Mouse (Mus musculus): ENCODE results near the gene 1520401A03Rik. TPM values are rescaled to one million over a fixed set of nuclear protein-coding genes. Genes with fewer than 3 reads are reported as not detected.

The 1520401A03Rik gene
- polyA plus RNA-seq, 1 experiment, result 7.1 TPM

- Histone ChIP-seq H3K4me3 (ENCODE audit: control insufficient read depth, low read depth, low read length) (peak overlapping the region; percentile 66), H3K27me3 (ENCODE audit: control insufficient read depth, insufficient read depth, low read length) (no peaks in the 10 kb centered on the region), H3K36me3 (ENCODE audit: control insufficient read depth, insufficient read depth, low read length) (no peaks in the 10 kb centered on the region), H3K27ac (ENCODE audit: control insufficient read depth, insufficient read depth, low read depth, low read length) (no peak overlapping the region), H3K4me1 (ENCODE audit: control insufficient read depth, insufficient read depth, low read length) (peaks cover 7% of the 10 kb centered on the region)
- TF ChIP-seq CTCF (IDR thresholded peaks at IDR 0.05; ENCODE audit: control insufficient read depth, insufficient read depth, insufficient replicate concordance, low read depth, low read length) (no peak), POLR2A (IDR thresholded peaks at IDR 0.05; ENCODE audit: control insufficient read depth, low read depth, low read length) (no peak)
These were observed 23.2 kb downstream of the 1520401A03Rik start for GRCm38 (mm10) chr17:23699131-23700077.

DNA sequence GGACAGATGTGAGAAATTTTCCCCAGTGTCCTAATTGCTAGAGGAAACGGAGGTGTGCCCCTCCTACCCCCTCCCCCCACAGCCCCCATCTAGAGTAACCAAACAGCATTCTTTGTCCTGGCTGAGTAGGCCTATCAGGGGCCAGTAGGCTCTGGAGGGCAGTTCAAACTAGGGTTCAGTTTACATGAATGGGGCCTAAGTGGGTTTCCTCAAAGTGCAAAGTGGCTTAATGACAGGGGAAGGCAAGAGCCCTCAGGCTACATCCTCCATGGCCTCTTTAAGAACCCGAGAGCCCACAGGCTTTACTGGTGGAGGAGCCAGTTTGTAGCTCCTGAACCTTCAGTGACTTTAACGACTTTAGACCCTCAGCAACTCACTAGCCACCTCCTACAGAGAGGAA, 26.8 kb downstream of the 1520401A03Rik start:
- Histone ChIP-seq H3K27me3 (ENCODE audit: control insufficient read depth, insufficient read depth, low read length) (no peaks in the 10 kb centered on the region), H3K4me1 (ENCODE audit: control insufficient read depth, insufficient read depth, low read length) (peaks cover 7% of the 10 kb centered on the region), H3K27ac (ENCODE audit: control insufficient read depth, insufficient read depth, low read depth, low read length) (no peak overlapping the region), H3K4me3 (ENCODE audit: control insufficient read depth, low read depth, low read length) (no peak overlapping the region), H3K36me3 (ENCODE audit: control insufficient read depth, insufficient read depth, low read length) (no peaks in the 10 kb centered on the region)
- TF ChIP-seq CTCF (IDR thresholded peaks at IDR 0.05; ENCODE audit: control insufficient read depth, insufficient read depth, insufficient replicate concordance, low read depth, low read length), result no peak
- no peak for TF ChIP-seq POLR2A (IDR thresholded peaks at IDR 0.05; ENCODE audit: control insufficient read depth, low read depth, low read length)

DNA sequence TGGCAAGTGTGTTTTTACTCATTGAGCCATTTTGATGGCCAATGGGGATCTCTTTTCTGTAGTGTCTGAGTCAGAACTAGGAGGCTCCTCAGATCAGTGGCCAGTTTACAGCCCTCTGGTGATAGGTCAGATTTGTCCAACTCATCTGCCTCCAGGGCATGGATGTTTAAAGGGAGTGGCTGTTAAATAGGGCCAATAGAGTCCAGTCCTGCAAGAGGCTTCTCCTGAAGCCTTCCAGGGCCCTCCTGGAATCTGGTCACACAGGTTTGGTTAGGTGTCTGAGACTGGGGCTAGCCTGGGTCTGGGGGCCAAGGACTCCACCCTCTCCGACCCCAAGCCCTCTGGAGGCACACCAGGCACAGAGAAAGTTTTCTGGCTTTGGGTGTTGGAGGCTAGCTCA, 28.1 kb downstream of the 1520401A03Rik start:
- H3K4me3 ChIP-seq (ENCODE audit: control insufficient read depth, low read depth, low read length), result no peak overlapping the region
- TF ChIP-seq CTCF (IDR thresholded peaks at IDR 0.05; ENCODE audit: control insufficient read depth, insufficient read depth, insufficient replicate concordance, low read depth, low read length), result no peak
- TF ChIP-seq POLR2A (IDR thresholded peaks at IDR 0.05; ENCODE audit: control insufficient read depth, low read depth, low read length), result no peak

GRCm38 (mm10) chr17:23683856-23684672, 38.5 kb downstream of the 1520401A03Rik start, which contains the start of gene Cldn9:
Gene Cldn9 (minus strand): TSS chr17:23684026.
- no peaks in the 10 kb centered on the region; the same call in 1 of the 2 replicates for H3K27me3 ChIP-seq (ENCODE audit: control insufficient read depth, insufficient read depth, low read length)
- H3K4me1 ChIP-seq (ENCODE audit: control insufficient read depth, insufficient read depth, low read length), result peaks cover 3% of the 10 kb centered on the region; the same call in 1 of the 2 replicates
- H3K4me3 ChIP-seq (ENCODE audit: control insufficient read depth, low read depth, low read length), result no peak within 1 kb of the TSS
- no peaks in the 10 kb centered on the region for H3K36me3 ChIP-seq (ENCODE audit: control insufficient read depth, insufficient read depth, low read length)
- H3K27ac ChIP-seq (ENCODE audit: control insufficient read depth, insufficient read depth, low read depth, low read length), result no peak within 1 kb of the TSS
- TF ChIP-seq CTCF (IDR thresholded peaks at IDR 0.05; ENCODE audit: control insufficient read depth, insufficient read depth, insufficient replicate concordance, low read depth, low read length) (no peak), POLR2A (IDR thresholded peaks at IDR 0.05; ENCODE audit: control insufficient read depth, low read depth, low read length) (no peak)

More for the DNA sequence above, 28.1 kb downstream of the 1520401A03Rik start:
- H3K36me3 ChIP-seq (ENCODE audit: control insufficient read depth, insufficient read depth, low read length), result no peaks in the 10 kb centered on the region
- no peaks in the 10 kb centered on the region for H3K27me3 ChIP-seq (ENCODE audit: control insufficient read depth, insufficient read depth, low read length)
- no peaks in the 10 kb centered on the region; the same call in 1 of the 2 replicates for H3K4me1 ChIP-seq (ENCODE audit: control insufficient read depth, insufficient read depth, low read length)
- no peak overlapping the region for H3K27ac ChIP-seq (ENCODE audit: control insufficient read depth, insufficient read depth, low read depth, low read length)

GRCm38 (mm10) chr17:23683226-23683625, 39.4 kb downstream of the 1520401A03Rik start:
- Histone ChIP-seq H3K4me3 (ENCODE audit: control insufficient read depth, low read depth, low read length) (no peak overlapping the region), H3K27ac (ENCODE audit: control insufficient read depth, insufficient read depth, low read depth, low read length) (no peak overlapping the region), H3K36me3 (ENCODE audit: control insufficient read depth, insufficient read depth, low read length) (no peaks in the 10 kb centered on the region), H3K4me1 (ENCODE audit: control insufficient read depth, insufficient read depth, low read length) (peaks cover 5% of the 10 kb centered on the region), H3K27me3 (ENCODE audit: control insufficient read depth, insufficient read depth, low read length) (no peaks in the 10 kb centered on the region; the same call in 1 of the 2 replicates)
- no peak for TF ChIP-seq CTCF (IDR thresholded peaks at IDR 0.05; ENCODE audit: control insufficient read depth, insufficient read depth, insufficient replicate concordance, low read depth, low read length)

- Histone ChIP-seq H3K27me3 (ENCODE audit: control insufficient read depth, insufficient read depth, low read length) (no peaks in the 10 kb centered on the region; the same call in 1 of the 2 replicates), H3K4me1 (ENCODE audit: control insufficient read depth, insufficient read depth, low read length) (peaks cover 7% of the 10 kb centered on the region), H3K36me3 (ENCODE audit: control insufficient read depth, insufficient read depth, low read length) (no peaks in the 10 kb centered on the region), H3K27ac (ENCODE audit: control insufficient read depth, insufficient read depth, low read depth, low read length) (no peak overlapping the region), H3K4me3 (ENCODE audit: control insufficient read depth, low read depth, low read length) (no peak overlapping the region)
- TF ChIP-seq POLR2A (IDR thresholded peaks at IDR 0.05; ENCODE audit: control insufficient read depth, low read depth, low read length) (no peak), CTCF (IDR thresholded peaks at IDR 0.05; ENCODE audit: control insufficient read depth, insufficient read depth, insufficient replicate concordance, low read depth, low read length) (no peak)
These were observed 40.1 kb downstream of the 1520401A03Rik start for GRCm38 (mm10) chr17:23682530-23682929.

DNA sequence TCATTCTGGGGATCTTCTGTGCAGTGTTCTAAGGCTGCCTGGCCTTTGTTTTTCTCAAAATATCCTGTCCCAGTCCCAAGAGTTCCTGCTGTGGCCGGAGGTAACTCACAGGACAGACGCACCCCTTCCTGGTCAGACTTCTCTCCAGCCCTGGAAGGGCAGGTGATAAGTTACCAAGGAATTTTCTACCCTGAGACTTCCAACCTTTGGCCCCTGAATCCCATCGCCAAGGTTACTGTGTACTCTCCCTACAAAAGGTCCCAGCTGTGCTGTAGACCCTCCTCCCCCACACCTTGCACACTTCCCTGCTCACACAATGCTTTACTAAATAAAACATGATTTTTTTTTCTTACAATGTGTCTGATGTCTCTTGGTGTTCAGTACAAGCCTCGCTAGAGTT, 40.5 kb downstream of the 1520401A03Rik start:
- no peak overlapping the region for H3K4me3 ChIP-seq (ENCODE audit: control insufficient read depth, low read depth, low read length)

More for the DNA sequence above, 40.5 kb downstream of the 1520401A03Rik start:
- Histone ChIP-seq H3K36me3 (ENCODE audit: control insufficient read depth, insufficient read depth, low read length) (no peaks in the 10 kb centered on the region), H3K4me1 (ENCODE audit: control insufficient read depth, insufficient read depth, low read length) (peaks cover 11% of the 10 kb centered on the region), H3K27ac (ENCODE audit: control insufficient read depth, insufficient read depth, low read depth, low read length) (no peak overlapping the region), H3K27me3 (ENCODE audit: control insufficient read depth, insufficient read depth, low read length) (no peaks in the 10 kb centered on the region; the same call in 1 of the 2 replicates)
- TF ChIP-seq POLR2A (IDR thresholded peaks at IDR 0.05; ENCODE audit: control insufficient read depth, low read depth, low read length) (no peak), CTCF (IDR thresholded peaks at IDR 0.05; ENCODE audit: control insufficient read depth, insufficient read depth, insufficient replicate concordance, low read depth, low read length) (no peak)
